Mouse (Mus musculus) cerebellum, adult 11-12 months (tissue): ENCODE measurements around the gene Xylb.
"Not testable (repeated sequence)": the region's sequence is repeated elsewhere in the genome, so short reads cannot be mapped to it uniquely, and the experiment has no call there.

Source experiments
- DNase-seq: peaks from one replicate; pipeline ENCODE4 v3.0.0; 2022

Gene Xylb

DNA sequence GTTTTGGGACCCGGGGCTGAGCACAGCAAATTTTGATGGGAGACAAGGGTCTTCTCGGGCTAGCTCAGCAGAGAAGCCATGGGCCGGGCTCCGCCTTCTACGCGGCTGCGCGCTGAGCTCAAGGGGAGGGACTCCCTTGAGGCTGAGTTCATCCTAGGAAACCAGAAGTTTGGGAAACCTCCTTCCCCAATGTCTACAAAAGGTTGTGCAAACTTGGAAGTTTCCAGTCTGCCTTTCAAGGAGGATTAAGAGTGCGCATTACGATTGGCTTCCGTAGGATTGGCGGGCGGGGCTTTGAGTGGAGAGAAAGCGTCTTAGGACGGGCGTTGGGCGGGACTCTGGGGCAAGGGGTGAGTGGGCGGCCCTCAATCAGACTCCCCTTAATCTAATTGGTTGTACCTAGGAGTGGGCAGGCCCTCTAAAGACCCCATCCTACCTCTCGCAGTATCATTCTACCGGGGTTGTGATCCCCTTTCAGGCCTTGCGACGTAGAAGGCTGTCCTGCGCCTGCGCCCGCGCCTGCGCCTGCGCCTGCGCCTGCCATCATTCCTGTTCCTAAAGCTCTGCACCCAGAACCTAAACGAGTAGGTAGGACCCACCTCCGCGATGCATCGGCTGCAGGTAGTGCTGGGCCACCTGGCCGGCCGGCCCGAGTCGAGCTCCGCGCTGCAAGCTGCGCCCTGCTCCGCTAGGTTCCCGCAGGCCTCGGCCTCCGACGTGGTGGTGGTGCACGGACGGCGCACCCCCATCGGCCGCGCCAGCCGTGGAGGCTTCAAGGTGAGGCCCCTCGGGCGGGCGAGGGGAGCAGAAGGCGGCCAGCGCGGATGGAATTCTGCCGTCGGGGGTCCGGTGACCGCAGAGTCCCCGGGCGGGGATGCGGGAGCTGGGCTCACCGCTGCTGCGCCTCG, 16.0 kb upstream of the Xylb start, which contains the start of gene Myd88:
Myd88 (minus strand) TSS at position 503 of the 908 bp plus-strand sequence.
- peak; percentile 93 for DNase-seq

DNA sequence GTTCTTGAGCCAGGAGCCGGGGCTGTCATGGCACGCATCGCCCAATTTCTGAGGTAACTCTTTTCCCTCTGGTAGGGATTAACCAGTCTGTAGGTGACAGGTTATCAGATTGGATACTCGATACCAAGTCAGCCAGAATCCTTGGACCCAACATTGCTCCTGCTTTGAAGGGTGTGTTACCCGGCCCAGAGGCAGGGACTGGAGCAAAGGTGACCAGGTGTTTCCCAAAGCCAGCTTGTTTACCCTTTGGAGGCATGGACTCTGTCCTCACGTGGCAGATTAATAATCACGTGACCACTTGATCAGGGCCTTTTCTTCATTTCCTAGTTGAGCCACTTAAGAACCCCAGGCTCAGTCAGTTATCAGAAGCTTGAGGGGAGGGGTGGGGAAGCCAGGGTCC, 14.5 kb upstream of the Xylb start:
- DNase-seq, result no peak

DNA sequence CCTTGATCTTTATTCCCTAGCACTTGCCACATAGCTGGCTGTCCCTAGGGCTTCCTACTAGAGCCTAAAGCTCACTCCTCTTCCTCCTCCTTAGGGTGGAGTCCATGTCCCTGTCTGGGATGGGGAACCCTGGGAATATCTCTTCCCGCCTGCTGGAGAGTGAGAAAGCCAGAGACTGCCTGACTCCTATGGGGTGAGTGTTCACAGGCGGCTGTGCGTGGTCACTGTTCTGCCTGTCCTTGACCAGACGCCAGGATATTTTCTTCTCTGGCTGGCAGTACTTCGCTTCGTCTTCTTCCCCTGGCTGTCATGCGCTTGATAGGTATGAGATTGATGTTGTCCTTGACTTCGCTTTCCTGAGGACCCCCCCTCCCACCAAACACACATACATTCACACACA, 10.8 kb upstream of the Xylb start:
- DNase-seq, result no peak

DNA sequence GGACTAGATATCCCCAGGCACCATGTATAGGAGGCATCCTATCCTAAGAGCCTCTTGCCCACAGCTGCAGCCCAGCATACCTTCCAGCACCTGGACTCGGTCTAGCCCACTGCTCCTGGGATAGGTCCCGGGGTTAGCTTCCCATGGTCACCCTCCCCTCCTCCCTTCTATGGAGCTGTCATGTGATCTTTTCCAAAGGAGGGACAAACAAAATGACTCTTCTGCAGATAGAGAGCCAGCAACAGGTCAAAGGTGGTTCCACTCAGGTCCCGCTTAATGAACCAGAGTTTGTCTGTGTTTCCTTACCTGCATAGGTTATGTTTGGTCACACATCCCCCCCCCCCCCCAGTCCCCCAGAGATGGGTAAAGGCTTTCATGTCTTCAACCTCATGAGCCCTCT, 6.7 kb upstream of the Xylb start:
- no peak for DNase-seq

GRCm38 (mm10) chr9:119350947-119351705, 6.1 kb upstream of the Xylb start:
- no peak for DNase-seq

GRCm38 (mm10) chr9:119352060-119352459, 5.1 kb upstream of the Xylb start:
- DNase-seq, result peak; percentile 67

- DNase-seq, result no peak
Measured at GRCm38 (mm10) chr9:119353926-119354325, 3.3 kb upstream of the Xylb start.

DNA sequence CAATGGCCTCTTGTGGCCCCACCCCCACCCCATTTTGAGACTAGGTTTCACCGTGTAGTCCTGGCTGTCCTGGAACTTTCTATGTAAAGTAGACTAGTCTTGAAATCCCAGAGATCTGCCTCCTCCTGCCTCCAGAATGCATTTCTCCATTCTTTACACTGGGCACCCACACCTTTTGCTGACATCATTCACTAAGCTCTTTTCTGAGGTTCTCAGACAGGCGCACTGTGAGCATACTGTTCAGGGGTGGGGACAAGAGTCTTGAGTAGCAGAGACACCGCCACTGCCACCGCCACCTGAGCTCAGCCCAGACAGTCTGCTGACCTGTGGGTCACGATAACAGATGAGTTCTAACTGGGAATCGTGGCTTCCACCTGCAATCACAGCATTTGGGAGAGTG, 1.2 kb upstream of the Xylb start:
- no peak for DNase-seq

GRCm38 (mm10) chr9:119358058-119358429, 863 bp downstream of the Xylb start:
- no peak for DNase-seq

GRCm38 (mm10) chr9:119361416-119361815, 4.2 kb downstream of the Xylb start:
- DNase-seq, result no peak

- DNase-seq, result no peak
Measured at GRCm38 (mm10) chr9:119363229-119363628, 6.0 kb downstream of the Xylb start.

DNA sequence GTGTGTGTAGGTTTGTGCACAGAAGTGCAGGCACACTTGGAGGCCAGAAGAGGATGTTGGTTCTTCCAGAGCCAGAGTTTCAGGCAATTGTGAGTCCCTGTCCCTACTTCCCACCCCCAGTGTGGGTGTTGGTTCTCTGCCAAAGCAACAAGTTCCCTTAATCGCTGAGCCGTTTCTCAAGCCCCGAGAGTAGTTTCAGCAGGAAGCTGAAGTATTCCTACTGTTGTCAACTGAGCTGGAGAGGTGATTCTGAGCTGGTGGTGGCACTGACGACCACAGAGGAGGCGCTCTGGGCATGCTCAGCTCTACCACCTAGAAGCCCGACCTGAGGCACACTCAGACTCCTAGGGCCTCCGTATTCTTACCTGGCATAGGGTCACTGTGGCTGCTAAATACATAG, 8.1 kb downstream of the Xylb start, which contains the start of gene Slc22a14:
Slc22a14 (minus strand) TSS at position 270 of the 400 bp plus-strand sequence.
- no peak for DNase-seq

DNA sequence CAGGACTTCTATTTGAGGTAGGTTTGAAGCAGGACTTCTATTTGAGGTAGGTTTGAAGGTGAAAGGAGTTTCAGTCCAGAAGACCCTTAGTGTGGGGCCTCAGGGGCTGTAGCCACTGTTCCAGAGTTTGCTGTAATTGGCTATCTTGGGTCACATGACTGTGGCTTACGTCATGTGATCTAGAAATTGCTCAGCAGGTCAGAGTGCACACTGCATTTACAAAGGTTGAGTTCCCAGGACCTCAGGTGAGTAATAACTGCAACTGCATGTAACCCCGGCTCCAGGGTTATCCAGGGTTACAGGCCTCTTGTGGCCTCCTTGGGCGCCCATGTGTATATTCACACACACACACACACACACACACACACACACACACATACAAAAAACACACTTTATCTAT, 11.2 kb downstream of the Xylb start:
- no peak for DNase-seq

- DNase-seq, result not testable (repeated sequence)
Measured at GRCm38 (mm10) chr9:119370770-119371169, 13.6 kb downstream of the Xylb start.

DNA sequence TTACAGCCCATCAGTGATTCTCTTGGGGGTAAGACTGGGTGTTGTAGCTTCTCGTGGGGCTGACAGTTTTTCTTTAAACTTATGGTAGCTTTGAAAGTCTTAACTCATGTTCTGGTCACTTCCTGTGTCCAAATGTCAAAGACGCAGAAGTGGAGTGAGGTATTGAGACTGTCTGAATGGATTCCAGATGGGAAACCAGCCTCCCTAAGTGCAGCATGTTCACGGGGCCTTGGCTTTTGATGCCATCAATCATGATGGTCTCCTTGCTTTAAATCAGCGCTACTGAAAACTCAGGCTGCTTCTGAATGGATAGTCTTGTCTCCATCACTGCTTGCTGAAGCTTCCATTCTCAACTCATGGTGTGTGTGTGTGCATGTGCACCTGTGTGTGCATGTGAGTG, 14.1 kb downstream of the Xylb start:
- DNase-seq, result no peak

DNA sequence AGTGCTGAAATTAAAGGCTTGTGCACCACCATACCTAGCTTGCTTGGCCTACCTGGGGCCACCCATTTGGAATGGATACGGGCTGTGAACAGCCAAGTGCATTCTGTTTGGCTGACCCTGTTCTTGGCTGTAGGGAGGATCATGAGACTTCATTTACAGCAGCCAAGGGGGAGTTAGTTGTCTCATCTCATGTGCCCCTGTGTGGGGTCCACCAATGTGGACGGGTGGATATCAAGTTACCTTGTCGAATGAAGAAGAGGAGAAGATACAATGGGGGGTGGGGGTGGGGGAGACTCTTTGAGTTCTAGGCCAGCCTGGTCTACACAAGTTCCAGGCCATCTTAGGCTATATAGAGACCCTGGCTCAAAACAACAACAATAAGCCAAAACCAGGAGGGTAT, 17.8 kb downstream of the Xylb start:
- DNase-seq, result no peak

DNA sequence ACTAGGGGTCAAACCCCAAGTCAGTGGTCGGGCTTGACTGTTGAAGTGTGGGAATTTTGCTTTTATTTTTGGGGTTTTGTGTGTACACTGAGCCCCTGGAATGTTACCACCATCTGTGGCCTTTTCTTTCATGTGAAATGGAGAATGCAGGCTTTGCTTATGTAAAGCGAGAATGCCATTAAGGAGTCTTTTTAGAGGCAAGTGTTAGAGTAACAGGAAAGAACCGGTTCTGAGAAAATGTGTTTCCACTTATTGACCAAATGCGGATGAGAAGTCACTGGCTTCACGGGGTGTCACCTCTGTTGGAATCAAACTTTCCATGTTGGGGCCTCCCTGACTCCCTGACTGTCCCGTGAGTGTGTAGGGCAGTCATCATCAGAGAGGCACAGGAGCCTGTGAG, 18.4 kb downstream of the Xylb start:
- DNase-seq, result no peak

- DNase-seq, result no peak
Measured at GRCm38 (mm10) chr9:119378231-119378630, 21.1 kb downstream of the Xylb start.

GRCm38 (mm10) chr9:119382603-119383002, 25.4 kb downstream of the Xylb start:
- no peak for DNase-seq

GRCm38 (mm10) chr9:119388956-119389355, 31.8 kb downstream of the Xylb start:
- DNase-seq, result no peak

DNA sequence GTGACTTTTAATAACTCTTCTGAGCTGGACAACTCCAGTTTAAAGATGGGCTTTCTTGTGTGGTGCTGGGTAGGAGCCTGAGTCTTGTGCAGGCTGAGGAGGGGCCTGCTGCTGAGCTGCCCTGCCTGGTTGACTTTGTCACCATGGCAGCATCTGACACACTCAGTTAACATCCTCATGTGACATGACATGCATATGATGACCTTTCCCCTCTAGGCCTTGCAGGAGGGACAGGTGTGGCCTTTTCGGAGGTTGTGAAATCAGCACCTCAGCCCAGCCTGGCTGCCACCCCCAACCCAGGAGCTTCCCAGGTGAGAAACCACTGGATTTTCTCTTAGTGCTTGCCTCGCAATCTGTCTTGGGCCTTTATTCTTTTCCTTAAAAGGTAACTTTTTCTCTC, 33.0 kb downstream of the Xylb start:
- DNase-seq, result no peak

DNA sequence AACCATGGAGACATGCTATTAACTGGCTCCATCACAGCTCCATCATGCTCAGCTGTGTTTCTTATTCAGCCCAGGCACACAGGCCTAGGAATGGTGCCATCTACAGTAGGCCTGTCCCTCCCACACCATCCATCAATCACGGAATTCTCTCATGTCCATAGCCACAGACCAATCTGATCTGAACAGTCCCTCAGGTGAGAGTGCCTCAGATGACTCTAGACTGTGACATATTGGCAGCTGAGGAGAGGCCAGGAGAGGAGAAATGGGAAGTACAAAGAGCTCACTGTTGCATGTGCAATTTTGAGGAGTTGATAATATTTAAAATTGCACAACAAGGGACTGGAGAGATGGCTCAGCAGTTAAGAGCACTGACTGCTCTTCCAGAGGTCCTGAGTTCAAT, 37.6 kb downstream of the Xylb start:
- no peak for DNase-seq

DNA sequence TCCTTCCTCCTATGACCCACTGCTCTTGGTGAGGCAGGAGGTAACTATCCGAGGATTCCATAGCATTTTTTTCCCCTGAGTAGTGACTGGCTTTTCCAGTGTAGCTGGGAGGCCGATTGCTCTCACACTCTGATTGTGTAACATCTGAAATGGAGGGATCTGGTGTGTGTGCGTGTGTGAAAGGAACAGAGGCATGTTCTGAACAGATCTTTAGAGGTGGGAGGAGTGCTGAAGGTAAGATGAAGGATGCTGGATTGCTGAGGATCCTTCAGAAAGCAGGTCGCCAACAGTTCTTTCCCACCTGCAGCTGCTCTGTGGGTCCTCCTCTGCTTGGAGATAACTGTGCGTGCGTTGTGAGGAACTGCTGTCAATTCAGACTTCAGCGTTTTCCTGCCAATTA, 44.2 kb downstream of the Xylb start:
- no peak for DNase-seq

DNA sequence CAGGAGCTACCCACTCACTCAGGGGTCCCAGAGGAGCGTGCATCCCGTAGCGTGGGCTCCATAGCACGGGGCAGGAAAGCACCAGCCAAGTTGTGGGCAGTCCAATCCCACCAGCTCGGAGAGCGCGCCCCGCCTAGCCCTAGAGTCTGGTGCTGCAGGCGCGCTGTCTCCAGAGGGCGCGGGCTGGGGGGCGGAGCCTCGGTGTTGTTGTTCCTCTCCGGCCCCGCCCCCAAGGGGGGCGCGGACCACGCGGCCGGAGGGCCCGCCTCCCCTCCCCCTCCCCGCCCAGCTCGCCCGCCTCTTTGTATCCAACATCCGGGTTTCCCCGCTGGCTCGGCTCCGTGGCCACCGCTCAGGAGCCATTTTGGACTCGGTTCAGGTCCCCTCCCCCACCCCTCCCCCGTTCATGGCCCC, 44.6 kb downstream of the Xylb start, which contains the start of gene Acvr2b:
Acvr2b (plus strand) TSS at position 318 of the 414 bp plus-strand sequence.
- peak; percentile 93 for DNase-seq
